In genomic region chr12:85264531-85264930, GRCm38 (mm10) we compare ENCODE assay signal across 13 mouse cellular contexts. TPM values are rescaled to one million over a fixed set of nuclear protein-coding genes. Genes with fewer than 3 reads are reported as not detected.
DNase-seq lines count a peak whose midpoint lies in the region; ATAC-seq and TF ChIP-seq lines count a peak whose summit lies in the region.
"Had no signal": no experiment of that assay in that cellular context is flagged by ENCODE, and none has a peak within 500 bp of the region (broad histone marks: within the 10 kb centered on the region; RNA-seq: fewer than 3 reads in every experiment).

No protein-coding gene starts in this region.

- H3K4me3 ChIP-seq in hindbrain, embryonic 10.5 days: no peak overlapping the region
- no peak overlapping the region for H3K4me3 ChIP-seq in hindbrain, embryonic 13.5 days
- H3K4me3 ChIP-seq in embryonic facial prominence, embryonic 11.5 days (ENCODE audit: low read depth, low read length): no peak overlapping the region
- H3K4me3 ChIP-seq in limb, embryonic 14.5 days (replicated peaks; ENCODE audit: low read length): no peak overlapping the region
- H3K4me3 ChIP-seq: heart, embryonic 12.5 days; left cerebral cortex, adult 2 months; liver, embryonic 15.5 days had no signal

- 0 out of 2 replicates have a peak overlapping the region, but pooled peaks have one; percentile 12 for H3K27ac ChIP-seq in hindbrain, embryonic 10.5 days
- no peak overlapping the region for H3K27ac ChIP-seq in hindbrain, embryonic 13.5 days
- H3K27ac ChIP-seq in embryonic facial prominence, embryonic 11.5 days (replicated peaks; ENCODE audit: low read depth, low read length): peak overlapping the region; percentile 56
- H3K27ac ChIP-seq in limb, embryonic 14.5 days (replicated peaks; ENCODE audit: low read depth, low read length): peak overlapping the region; percentile 69
- H3K27ac ChIP-seq: hindbrain, embryonic 14.5 days; left cerebral cortex, adult 2 months; liver, embryonic 15.5 days had no signal

- no peak for TF ChIP-seq POLR2A in limb, embryonic 14.5 days (IDR thresholded peaks at IDR 0.05; ENCODE audit: borderline replicate concordance, extremely low read depth, insufficient read depth, insufficient read length)

- H3K27me3 ChIP-seq in hindbrain, embryonic 10.5 days (ENCODE audit: insufficient read depth, poor library complexity, severe bottlenecking): no peaks in the 10 kb centered on the region
- no peaks in the 10 kb centered on the region for H3K27me3 ChIP-seq in hindbrain, embryonic 13.5 days
- H3K27me3 ChIP-seq in embryonic facial prominence, embryonic 11.5 days (ENCODE audit: control insufficient read depth, insufficient read depth, low read length): no peaks in the 10 kb centered on the region
- no peaks in the 10 kb centered on the region for H3K27me3 ChIP-seq in limb, embryonic 14.5 days (ENCODE audit: control insufficient read depth, insufficient read depth, low read length)
- H3K27me3 ChIP-seq: CH12.LX; heart, embryonic 12.5 days; liver, embryonic 15.5 days had no signal

- DNase-seq in hindbrain, embryonic 10.5 days (ENCODE audit: low spot score): no peak
- DNase-seq in lung, postnatal 10 days: peak; percentile 24
- no peak for DNase-seq in lung, postnatal 36 days
- no peak for DNase-seq in embryonic facial prominence, embryonic 11.5 days (ENCODE audit: low spot score)
- peak; percentile 43 for DNase-seq in limb, embryonic 14.5 days (ENCODE audit: low spot score)
- no peak for DNase-seq in right cerebral cortex, adult 2 months (ENCODE audit: low spot score in 2 of 2)
- no peak for DNase-seq in urinary bladder, postnatal 25 days (ENCODE audit: low spot score)

- no peaks in the 10 kb centered on the region for H3K4me1 ChIP-seq in hindbrain, embryonic 10.5 days (replicated peaks)
- peaks cover 8% of the 10 kb centered on the region; the same call in 1 of the 2 replicates for H3K4me1 ChIP-seq in hindbrain, embryonic 13.5 days (replicated peaks)
- H3K4me1 ChIP-seq in embryonic facial prominence, embryonic 11.5 days (ENCODE audit: control insufficient read depth, insufficient read depth, low read length): no peaks in the 10 kb centered on the region
- H3K4me1 ChIP-seq in limb, embryonic 14.5 days (ENCODE audit: control insufficient read depth, insufficient read depth, low read length): peaks cover 29% of the 10 kb centered on the region
- H3K4me1 ChIP-seq: liver, embryonic 15.5 days had no signal

- WGBS in hindbrain, embryonic 10.5 days: 85% methylated on average over 8 of the region's 8 CpGs
- WGBS in hindbrain, embryonic 13.5 days: 76% methylated on average over 8 of the region's 8 CpGs
- 63% methylated on average over 8 of the region's 8 CpGs for WGBS in embryonic facial prominence, embryonic 11.5 days
- 48% methylated on average over 8 of the region's 8 CpGs for WGBS in limb, embryonic 14.5 days

- no peak overlapping the region for H3K4me2 ChIP-seq in hindbrain, embryonic 13.5 days
- no peak overlapping the region for H3K4me2 ChIP-seq in embryonic facial prominence, embryonic 11.5 days (ENCODE audit: low read depth, low read length)
- no peak overlapping the region for H3K4me2 ChIP-seq in limb, embryonic 14.5 days (replicated peaks; ENCODE audit: low read depth, low read length, severe bottlenecking)
- H3K4me2 ChIP-seq: heart, embryonic 12.5 days; hindbrain, embryonic 14.5 days; liver, embryonic 15.5 days had no signal

- no peak overlapping the region for H3K9ac ChIP-seq in hindbrain, embryonic 13.5 days
- no peak overlapping the region for H3K9ac ChIP-seq in embryonic facial prominence, embryonic 11.5 days (replicated peaks; ENCODE audit: low read length)
- H3K9ac ChIP-seq in limb, embryonic 14.5 days (ENCODE audit: low read depth, low read length, severe bottlenecking): no peak overlapping the region
- H3K9ac ChIP-seq: heart, embryonic 12.5 days; hindbrain, embryonic 14.5 days; liver, embryonic 15.5 days had no signal

- no peaks in the 10 kb centered on the region for H3K9me3 ChIP-seq in hindbrain, embryonic 10.5 days
- H3K9me3 ChIP-seq in hindbrain, embryonic 13.5 days: no peaks in the 10 kb centered on the region
- no peaks in the 10 kb centered on the region for H3K9me3 ChIP-seq in embryonic facial prominence, embryonic 11.5 days (replicated peaks; ENCODE audit: control insufficient read depth, low read length)
- no peaks in the 10 kb centered on the region for H3K9me3 ChIP-seq in limb, embryonic 14.5 days (ENCODE audit: control insufficient read depth, low read length)
- H3K9me3 ChIP-seq: heart, embryonic 12.5 days; liver, embryonic 15.5 days had no signal

- no peak for ATAC-seq in hindbrain, embryonic 13.5 days (ENCODE audit: low FRiP score)
- ATAC-seq in embryonic facial prominence, embryonic 11.5 days (replicated peaks; ENCODE audit: insufficient number of reproducible peaks, low FRiP score, low TSS enrichment, low read depth): no peak
- peak; percentile 66; the same call in 1 of the 2 replicates for ATAC-seq in limb, embryonic 14.5 days (ENCODE audit: low FRiP score, low read depth)

- H3K36me3 ChIP-seq in hindbrain, embryonic 10.5 days: peaks cover 10% of the 10 kb centered on the region
- H3K36me3 ChIP-seq in hindbrain, embryonic 13.5 days: peaks cover 20% of the 10 kb centered on the region
- H3K36me3 ChIP-seq in embryonic facial prominence, embryonic 11.5 days (replicated peaks; ENCODE audit: control insufficient read depth, insufficient read depth, low read depth, low read length): no peaks in the 10 kb centered on the region
- no peaks in the 10 kb centered on the region for H3K36me3 ChIP-seq in limb, embryonic 14.5 days (ENCODE audit: control insufficient read depth, insufficient read depth, low read length)
- H3K36me3 ChIP-seq: liver, embryonic 15.5 days had no signal

RNA-seq across cellular contexts. Expression of gene Mlh3, which starts 5.9 kb away (rescaled TPM):
- polyA plus RNA-seq in hindbrain, embryonic 10.5 days (2016; fragmentation: Nextera tagmentation; extraction: Ambion mirVana): 5.5 and 8.8 TPM in 2 replicates
- polyA plus RNA-seq in hindbrain, embryonic 13.5 days (2015; fragmentation: Nextera tagmentation; extraction: Ambion mirVana): 9.2 and 9.8 TPM in 2 replicates
- 9.5 TPM in 2 replicates for polyA plus RNA-seq in embryonic facial prominence, embryonic 11.5 days (2014; fragmentation: Nextera tagmentation; extraction: Ambion mirVana)
- 11.3 and 12.3 TPM in 2 replicates for polyA plus RNA-seq in limb, embryonic 14.5 days (2012; rRNA removed)
- 8.6 and 9.3 TPM in 2 replicates for polyA plus RNA-seq in limb, embryonic 14.5 days (2014; fragmentation: Nextera tagmentation; extraction: Ambion mirVana)

RNA-seq across cellular contexts. Expression of gene Acyp1, which starts 23.7 kb away (rescaled TPM):
- polyA plus RNA-seq in hindbrain, embryonic 10.5 days (2016; fragmentation: Nextera tagmentation; extraction: Ambion mirVana): 59.2 and 75.5 TPM in 2 replicates
- polyA plus RNA-seq in hindbrain, embryonic 13.5 days (2015; fragmentation: Nextera tagmentation; extraction: Ambion mirVana): 65.8 and 72.4 TPM in 2 replicates
- polyA plus RNA-seq in embryonic facial prominence, embryonic 11.5 days (2014; fragmentation: Nextera tagmentation; extraction: Ambion mirVana): 49.7 and 58.5 TPM in 2 replicates
- 20.2 and 32.3 TPM in 2 replicates for polyA plus RNA-seq in limb, embryonic 14.5 days (2012; rRNA removed)
- polyA plus RNA-seq in limb, embryonic 14.5 days (2014; fragmentation: Nextera tagmentation; extraction: Ambion mirVana): 40.6 and 45.3 TPM in 2 replicates

RNA-seq across cellular contexts. Expression of gene Zc2hc1c, which starts 23.9 kb away (rescaled TPM):
- 1.1 and 1.7 TPM in 2 replicates for polyA plus RNA-seq in hindbrain, embryonic 10.5 days (2016; fragmentation: Nextera tagmentation; extraction: Ambion mirVana)
- 1.2 and 1.5 TPM in 2 replicates for polyA plus RNA-seq in hindbrain, embryonic 13.5 days (2015; fragmentation: Nextera tagmentation; extraction: Ambion mirVana)
- polyA plus RNA-seq in embryonic facial prominence, embryonic 11.5 days (2014; fragmentation: Nextera tagmentation; extraction: Ambion mirVana): 0.89 and 0.95 TPM in 2 replicates
- 0.65 and 0.75 TPM in 2 replicates for polyA plus RNA-seq in limb, embryonic 14.5 days (2012; rRNA removed)
- polyA plus RNA-seq in limb, embryonic 14.5 days (2014; fragmentation: Nextera tagmentation; extraction: Ambion mirVana): 1.5 and 1.6 TPM in 2 replicates

RNA-seq across cellular contexts. Expression of gene Eif2b2, which starts 45.2 kb away (rescaled TPM):
- polyA plus RNA-seq in hindbrain, embryonic 10.5 days (2016; fragmentation: Nextera tagmentation; extraction: Ambion mirVana): 126 and 131 TPM in 2 replicates
- 84.4 and 84.5 TPM in 2 replicates for polyA plus RNA-seq in hindbrain, embryonic 13.5 days (2015; fragmentation: Nextera tagmentation; extraction: Ambion mirVana)
- polyA plus RNA-seq in embryonic facial prominence, embryonic 11.5 days (2014; fragmentation: Nextera tagmentation; extraction: Ambion mirVana): 89.6 and 90.0 TPM in 2 replicates
- polyA plus RNA-seq in limb, embryonic 14.5 days (2012; rRNA removed): 109 and 128 TPM in 2 replicates
- 78.2 and 79.6 TPM in 2 replicates for polyA plus RNA-seq in limb, embryonic 14.5 days (2014; fragmentation: Nextera tagmentation; extraction: Ambion mirVana)

Comparison
In these comparisons a context has a peak if more than half of its experiments do, and no peak if none do; other contexts are left out.
1. DNase-seq: peak in lung, postnatal 10 days (single experiment) and limb, embryonic 14.5 days (single experiment); none in hindbrain, embryonic 10.5 days (single experiment), lung, postnatal 36 days (single experiment), embryonic facial prominence, embryonic 11.5 days (single experiment), right cerebral cortex, adult 2 months (0 of 2) and urinary bladder, postnatal 25 days (single experiment).